Mouse (Mus musculus) heart, adult 2 months (tissue): Measurements from ENCODE around the gene Setd1b.

Experiments
- CTCF ChIP-seq: fragments of 200-600 bp; IDR thresholded peaks from 2 replicates; pipeline ENCODE4 v1.8.1; 2022; ENCODE audit warnings: antibody characterized with exemption, mild to moderate bottlenecking, moderate library complexity
- EP300 ChIP-seq: fragments of 200-500 bp; IDR thresholded peaks from 2 replicates; pipeline ENCODE4 v1.6.1; 2011; ENCODE audit warnings: low read depth, low read length, control low read depth; ENCODE audit not compliant: insufficient read depth
- POLR2A ChIP-seq: fragments of 200-500 bp; IDR thresholded peaks from 2 replicates; pipeline ENCODE4 v1.6.1; 2011; ENCODE audit warnings: mild to moderate bottlenecking, low read depth, low read length, control low read depth; ENCODE audit not compliant: insufficient read depth

DNA sequence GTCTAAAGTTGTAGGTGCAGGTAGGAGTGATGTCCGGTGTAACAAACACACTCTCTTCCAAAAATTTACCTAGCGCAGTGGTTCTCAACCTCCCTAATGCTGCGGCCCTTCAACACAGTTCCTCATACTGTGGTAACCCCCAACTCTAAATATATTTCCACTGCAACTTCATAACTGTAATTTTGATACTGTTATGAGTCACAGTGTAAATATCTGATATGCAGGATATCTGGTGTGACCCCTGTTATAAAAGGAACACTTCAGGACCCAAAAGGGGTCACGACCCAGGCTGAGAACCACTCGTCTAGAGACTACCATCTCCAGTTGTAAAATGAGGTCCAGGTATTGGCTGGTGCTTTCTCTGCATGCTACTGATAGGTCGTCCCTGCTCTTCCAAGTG, 16.9 kb upstream of the Setd1b start:
- TF ChIP-seq POLR2A: no peak
- no peak for TF ChIP-seq CTCF
- TF ChIP-seq EP300: no peak
